Mouse (Mus musculus) left cerebral cortex, postnatal 14 days (tissue): ENCODE measurements around the gene Tjp2. TPM values are rescaled to one million over a fixed set of nuclear protein-coding genes. Genes with fewer than 3 reads are reported as not detected.
A peak's percentile ranks its signal among the peaks of the same experiment; 100 is the strongest.

Source experiments
- DNase-seq, 2 experiments: peaks; one replicate each; pipeline ENCODE4 v3.0.0; 2021 to 2022; ENCODE audit warnings: low spot score in 2 of 2, mixed read lengths in 1 of 2
- intact Hi-C: fragments of 180-260 bp; cut with DNase I; formaldehyde crosslinking; loops from one replicate; pipeline ENCODE4 v1.15.1; 2025
- total RNA-seq, 2 experiments: library from RNA; stranded (reverse); gene quantifications; 2 replicates each; pipeline ENCODE4 v1.2.3; 2021

Tjp2 gene
- total RNA-seq, 2 experiments from 2014 or later, result 17.6 to 19.5 TPM

DNA sequence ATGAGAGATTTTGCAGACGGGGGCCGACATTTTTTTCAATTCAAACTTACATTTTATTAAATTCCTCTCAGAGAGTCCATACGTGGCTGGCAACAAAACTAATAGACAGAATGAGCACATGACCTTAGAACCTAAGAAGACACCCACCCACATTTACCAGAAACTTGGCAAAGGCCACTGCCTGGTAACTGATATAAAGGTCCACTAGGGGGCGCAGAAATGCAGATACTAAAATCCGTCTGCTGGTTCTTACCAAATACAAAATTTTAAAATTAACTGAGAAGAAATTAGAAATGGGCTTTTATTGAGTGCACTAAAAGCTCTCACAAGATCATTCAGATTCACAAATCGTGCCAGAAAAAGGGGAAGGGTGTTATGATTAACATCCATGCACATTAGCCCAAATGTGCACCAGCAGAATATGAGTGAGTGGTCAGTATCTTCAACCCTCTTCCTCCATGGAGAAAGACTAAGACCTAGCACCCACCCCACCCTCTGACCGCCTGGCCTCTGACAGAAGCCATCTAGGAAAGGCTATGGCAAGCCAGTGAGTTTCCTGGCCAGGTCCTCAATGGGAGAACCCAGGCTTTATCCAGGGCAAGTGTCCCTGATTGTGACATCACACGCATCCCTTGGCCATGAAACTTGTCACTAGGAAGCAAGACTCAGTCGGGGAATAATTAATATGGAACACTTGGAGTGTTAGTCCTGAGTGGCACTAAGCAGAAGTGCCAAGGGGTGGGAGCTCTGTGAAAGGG is 71.4 kb downstream of the Tjp2 start:
- intact Hi-C loops, result loop anchor here (2.0 kb wide), 1 partner anchor 117 kb away; no protein-coding TSS in a partner anchor
- peak; percentile 64 to 70 for DNase-seq

- no peak for DNase-seq
- intact Hi-C loops, result no loop called here
These were observed 80.8 kb downstream of the Tjp2 start for GRCm38 (mm10) chr19:24144009-24144408.

DNA sequence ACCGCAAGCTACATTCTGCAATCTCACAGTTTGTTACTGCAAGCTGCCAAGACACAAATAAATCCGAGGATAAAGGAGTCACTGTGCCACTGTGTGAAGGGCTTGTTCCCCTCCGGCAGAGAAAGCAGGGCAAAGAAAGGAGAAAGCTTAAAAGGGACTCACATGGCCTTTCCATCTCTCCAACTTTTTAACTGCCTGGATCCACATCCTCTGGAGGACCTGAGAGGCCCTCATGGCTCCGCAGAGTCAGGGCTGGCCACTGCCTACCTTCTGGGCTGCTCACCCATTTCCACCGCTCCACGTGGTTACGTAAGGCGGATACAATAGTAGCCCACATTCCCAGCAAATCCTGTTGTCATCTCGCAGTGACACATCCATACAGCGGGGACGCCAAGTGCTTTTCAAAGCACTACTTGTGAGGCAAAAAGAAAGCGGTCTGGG is 82.2 kb downstream of the Tjp2 start:
- peak; percentile 64 to 80 for DNase-seq
- intact Hi-C loops, result no loop called here

- intact Hi-C loops, result no loop called here
- DNase-seq, result no peak
These were observed 84.5 kb downstream of the Tjp2 start for GRCm38 (mm10) chr19:24140298-24140697.

- intact Hi-C loops, result no loop called here
- no peak for DNase-seq
These were observed 87.4 kb downstream of the Tjp2 start for GRCm38 (mm10) chr19:24137392-24137791.

DNA sequence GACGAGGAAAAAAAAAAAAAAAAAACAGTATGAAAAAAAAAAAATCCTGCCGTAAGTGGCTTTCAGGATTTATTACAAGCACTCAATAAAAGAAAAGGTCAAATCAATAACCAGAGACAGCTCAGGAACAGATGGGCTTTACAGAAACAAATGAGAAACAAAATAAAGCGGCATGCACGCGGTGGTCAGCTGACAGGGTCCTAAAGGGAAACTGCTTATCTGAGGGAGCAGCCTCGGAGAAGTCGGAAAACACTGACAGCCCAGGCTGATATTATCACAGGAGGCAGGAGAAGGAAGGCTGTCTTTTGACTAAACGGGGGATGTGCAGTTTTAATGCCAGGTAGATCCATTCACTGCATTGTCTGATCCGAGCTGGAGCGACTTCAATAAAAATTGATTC is 89.8 kb downstream of the Tjp2 start:
- intact Hi-C loops, result no loop called here
- DNase-seq, result no peak

- DNase-seq, result no peak
- intact Hi-C loops, result no loop called here
These were observed 90.5 kb downstream of the Tjp2 start for GRCm38 (mm10) chr19:24134144-24134911.

- intact Hi-C loops, result no loop called here
These were observed 101.1 kb downstream of the Tjp2 start for GRCm38 (mm10) chr19:24123534-24124290.

DNA sequence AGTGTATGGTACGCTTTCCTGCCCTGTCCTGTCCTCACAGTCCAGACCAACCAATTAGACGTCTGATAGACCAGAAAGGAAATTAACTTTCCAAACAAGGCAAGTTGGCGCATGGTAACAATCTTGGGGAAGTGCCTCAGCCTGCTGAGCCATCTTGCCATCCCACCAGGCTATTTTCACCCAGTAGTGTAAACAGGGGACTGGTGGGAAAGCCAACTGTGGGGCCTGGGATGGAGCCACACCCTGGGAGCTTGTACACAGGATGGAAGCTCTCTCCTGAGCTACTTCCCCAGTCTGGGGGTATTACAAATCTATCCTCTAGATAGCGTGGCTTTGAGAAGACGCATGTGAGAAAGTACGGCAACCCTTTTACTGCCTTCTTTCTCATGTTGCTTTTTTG is 101.7 kb downstream of the Tjp2 start:
- intact Hi-C loops, result no loop called here
- no peak for DNase-seq

More at GRCm38 (mm10) chr19:24123534-24124290, 101.1 kb downstream of the Tjp2 start:
- DNase-seq, result no peak

DNA sequence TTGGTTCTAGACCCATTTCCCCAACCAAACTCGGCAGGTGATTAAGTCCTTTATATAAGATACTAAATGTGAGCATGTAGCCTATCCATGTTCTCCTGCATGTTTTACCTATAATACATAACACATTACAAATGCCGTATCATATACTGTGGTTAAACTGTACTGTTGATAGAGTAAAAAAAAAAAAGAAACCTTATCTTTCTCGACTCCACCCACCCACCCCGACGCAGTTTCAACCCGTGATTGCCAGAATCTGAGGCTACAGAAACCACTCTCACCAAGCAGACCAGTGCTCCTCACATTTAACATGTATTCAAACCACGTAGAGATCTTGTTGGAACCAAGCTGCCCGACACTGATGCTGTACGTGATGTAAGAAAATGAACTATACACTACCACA is 102.2 kb downstream of the Tjp2 start:
- intact Hi-C loops, result no loop called here
- no peak for DNase-seq

- intact Hi-C loops, result no loop called here
- no peak for DNase-seq
These were observed 104.0 kb downstream of the Tjp2 start for GRCm38 (mm10) chr19:24120811-24121210.

- intact Hi-C loops, result no loop called here
These were observed 106.1 kb downstream of the Tjp2 start for GRCm38 (mm10) chr19:24118775-24119174.

GRCm38 (mm10) chr19:24111581-24111980 is 113.2 kb downstream of the Tjp2 start:
- intact Hi-C loops, result no loop called here
- DNase-seq, result no peak

More at GRCm38 (mm10) chr19:24118775-24119174, 106.1 kb downstream of the Tjp2 start:
- DNase-seq, result no peak

- intact Hi-C loops, result no loop called here
These were observed 117.1 kb downstream of the Tjp2 start for GRCm38 (mm10) chr19:24107707-24108106.

GRCm38 (mm10) chr19:24103802-24104201 is 121.0 kb downstream of the Tjp2 start:
- intact Hi-C loops, result no loop called here
- no peak for DNase-seq

More at GRCm38 (mm10) chr19:24107707-24108106, 117.1 kb downstream of the Tjp2 start:
- DNase-seq, result peak; percentile 57 to 70

DNA sequence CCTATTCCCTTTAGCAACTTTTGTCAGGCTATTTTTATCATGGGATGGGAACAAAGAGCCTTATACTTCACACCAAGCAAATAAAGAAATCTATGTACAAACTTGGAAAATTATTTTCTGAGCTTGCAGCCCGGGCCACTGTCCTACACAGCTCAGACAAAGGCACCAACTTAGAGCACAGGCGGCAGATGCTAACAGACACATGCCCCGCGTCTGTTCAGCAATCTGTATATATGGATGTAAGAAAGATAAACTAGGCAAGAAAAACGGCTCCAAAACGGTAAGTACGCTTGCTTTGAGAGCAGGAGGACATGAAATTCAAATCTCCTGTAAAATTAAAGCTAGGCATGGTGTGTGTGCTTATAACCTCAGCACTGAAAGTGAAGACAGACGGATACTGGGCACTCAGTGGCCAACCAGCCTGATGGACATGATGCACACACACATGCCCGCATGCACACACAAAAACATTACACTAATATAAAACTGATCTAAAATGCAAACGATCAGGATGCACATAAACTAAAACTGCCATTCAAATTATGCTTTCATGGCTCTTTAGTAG is 122.2 kb downstream of the Tjp2 start:
- DNase-seq, result peak; percentile 15 to 19
- intact Hi-C loops, result no loop called here

GRCm38 (mm10) chr19:24101183-24101582 is 123.6 kb downstream of the Tjp2 start:
- intact Hi-C loops, result no loop called here
- peak; percentile 17 to 71 for DNase-seq

GRCm38 (mm10) chr19:24098691-24099090 is 126.1 kb downstream of the Tjp2 start:
- DNase-seq, result no peak
- intact Hi-C loops, result no loop called here

- no peak for DNase-seq
- intact Hi-C loops, result no loop called here
These were observed 127.0 kb downstream of the Tjp2 start for GRCm38 (mm10) chr19:24097666-24098455.
